Mouse (Mus musculus): ENCODE data around the gene Epha2. TPM values are rescaled to one million over a fixed set of nuclear protein-coding genes. Genes with fewer than 3 reads are reported as not detected.

Epha2 gene
- total RNA-seq, 2 experiments from 2014 or later = 12.0 to 18.1 TPM

GRCm38 (mm10) chr4:141302428-141303401 is 1.7 kb downstream of the Epha2 start:
- DNase-seq (ENCODE audit: low spot score in 2 of 2) = no peak

DNA sequence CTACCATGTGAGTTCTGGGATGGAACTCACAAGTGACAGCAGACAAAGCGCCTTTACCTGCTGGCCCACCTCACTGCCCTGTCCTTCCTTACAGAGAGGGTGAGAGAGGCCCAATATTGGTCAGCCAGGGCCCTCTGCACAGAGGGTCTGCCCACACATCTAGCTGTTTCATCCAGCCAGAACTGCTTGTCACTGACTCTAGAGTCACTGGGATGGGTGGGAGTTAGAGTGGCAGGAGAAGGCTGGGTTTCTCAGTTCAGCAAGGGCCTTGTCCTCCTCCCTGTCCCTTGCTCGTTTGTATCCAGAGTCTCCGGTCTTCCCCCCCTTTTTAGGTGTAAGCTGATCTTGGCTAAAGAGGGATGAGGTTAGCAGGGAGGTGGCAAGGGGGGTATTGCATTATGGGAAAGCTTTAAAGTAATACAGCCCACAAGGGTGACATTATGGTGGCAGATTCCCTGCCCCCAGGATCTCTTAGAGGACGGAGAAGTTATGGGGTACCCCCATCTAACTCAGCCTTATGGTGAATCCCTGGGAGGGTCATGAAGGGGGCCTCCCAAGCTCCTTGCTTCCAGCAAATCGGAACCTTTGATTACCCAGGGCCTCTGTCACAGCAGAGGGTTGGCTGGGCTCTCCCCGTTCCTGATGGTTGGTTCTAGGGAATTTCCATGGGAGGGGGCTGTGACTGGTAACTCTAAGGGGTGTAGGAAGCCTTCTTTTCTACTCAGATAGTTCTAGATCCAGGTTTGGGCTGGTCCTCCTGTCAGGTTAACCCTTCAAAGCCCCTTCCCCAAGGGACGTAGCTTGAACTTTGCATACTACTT is 2.6 kb downstream of the Epha2 start:
- DNase-seq (ENCODE audit: low spot score in 2 of 2) = no peak

GRCm38 (mm10) chr4:141304223-141304611 is 3.2 kb downstream of the Epha2 start:
- DNase-seq (ENCODE audit: low spot score in 2 of 2) = no peak

DNA sequence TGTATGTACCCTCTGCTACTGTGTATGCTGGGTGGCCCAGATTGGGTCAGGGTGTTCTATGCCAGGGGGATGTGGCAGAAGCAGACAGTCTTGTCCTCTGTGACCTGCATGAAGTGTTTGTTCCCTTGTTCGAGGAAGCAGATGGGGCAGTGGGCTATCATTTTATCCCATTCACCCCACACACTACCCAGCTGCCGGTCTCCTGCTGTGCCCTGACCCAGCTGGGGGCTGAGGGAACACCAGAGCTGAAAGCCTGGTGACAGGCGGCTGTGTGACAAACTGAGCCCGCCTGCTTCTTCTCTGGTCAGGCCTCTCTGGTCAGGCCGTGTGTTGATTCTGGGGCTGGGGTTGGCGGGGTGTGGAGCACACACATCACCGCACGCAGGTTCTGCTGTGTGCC is 5.0 kb downstream of the Epha2 start:
- no peak for DNase-seq (ENCODE audit: low spot score in 2 of 2)

DNA sequence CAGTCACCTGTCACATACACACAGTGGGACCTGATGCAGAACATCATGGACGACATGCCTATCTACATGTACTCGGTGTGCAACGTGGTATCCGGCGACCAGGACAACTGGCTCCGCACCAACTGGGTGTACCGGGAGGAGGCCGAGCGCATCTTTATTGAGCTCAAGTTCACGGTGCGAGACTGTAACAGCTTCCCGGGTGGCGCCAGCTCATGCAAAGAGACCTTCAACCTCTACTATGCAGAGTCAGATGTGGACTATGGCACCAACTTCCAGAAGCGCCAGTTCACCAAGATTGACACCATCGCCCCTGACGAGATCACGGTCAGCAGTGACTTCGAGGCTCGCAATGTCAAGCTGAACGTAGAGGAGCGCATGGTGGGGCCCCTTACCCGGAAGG is 7.3 kb downstream of the Epha2 start:
- no peak for DNase-seq (ENCODE audit: low spot score in 2 of 2)

DNA sequence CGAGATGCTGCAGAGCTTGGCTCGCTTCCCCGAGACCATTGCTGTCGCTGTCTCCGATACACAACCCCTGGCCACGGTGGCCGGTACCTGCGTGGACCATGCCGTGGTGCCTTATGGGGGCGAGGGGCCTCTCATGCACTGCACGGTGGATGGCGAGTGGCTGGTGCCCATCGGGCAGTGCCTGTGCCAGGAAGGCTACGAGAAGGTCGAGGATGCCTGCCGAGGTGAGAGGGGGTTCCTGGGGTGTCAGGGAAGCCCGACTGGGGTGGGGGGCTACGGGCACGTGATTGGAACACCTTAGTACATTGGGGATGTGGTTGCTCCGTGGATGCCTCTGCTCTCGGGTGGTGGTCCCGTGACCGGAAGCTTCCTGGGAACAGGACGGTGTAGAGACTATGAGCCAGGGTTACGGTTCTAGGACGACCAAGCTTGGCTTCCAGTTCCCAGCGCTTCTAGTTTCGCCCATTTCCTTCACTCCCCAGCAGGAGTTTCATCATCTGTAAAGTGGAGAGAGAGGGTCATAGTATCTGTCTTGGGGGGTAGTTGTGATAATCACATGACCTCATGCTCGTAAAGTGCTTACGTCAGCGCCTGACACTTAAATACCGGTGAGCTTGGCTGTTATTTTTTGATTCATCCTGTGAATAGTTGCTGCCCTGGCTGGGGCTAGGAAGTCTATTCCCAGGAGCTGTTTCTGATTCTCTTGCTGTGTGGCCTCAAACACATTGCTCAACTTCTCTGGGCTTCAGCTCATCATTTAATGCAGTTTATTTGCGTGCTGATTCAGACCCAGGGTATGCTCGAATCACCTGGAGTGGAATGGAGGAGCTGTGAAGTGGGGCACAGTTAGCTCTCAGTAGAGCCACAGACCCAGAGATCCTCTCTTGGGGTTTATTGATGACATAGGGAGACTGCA is 8.1 kb downstream of the Epha2 start:
- DNase-seq (ENCODE audit: low spot score in 2 of 2) = no peak

- DNase-seq (ENCODE audit: low spot score in 2 of 2) = peak in 1 of 2 experiments; percentile 53
These were observed 8.7 kb downstream of the Epha2 start for GRCm38 (mm10) chr4:141309773-141310145.

GRCm38 (mm10) chr4:141310191-141310606 is 9.2 kb downstream of the Epha2 start:
- peak; percentile 69 to 78 for DNase-seq (ENCODE audit: low spot score in 2 of 2)

DNA sequence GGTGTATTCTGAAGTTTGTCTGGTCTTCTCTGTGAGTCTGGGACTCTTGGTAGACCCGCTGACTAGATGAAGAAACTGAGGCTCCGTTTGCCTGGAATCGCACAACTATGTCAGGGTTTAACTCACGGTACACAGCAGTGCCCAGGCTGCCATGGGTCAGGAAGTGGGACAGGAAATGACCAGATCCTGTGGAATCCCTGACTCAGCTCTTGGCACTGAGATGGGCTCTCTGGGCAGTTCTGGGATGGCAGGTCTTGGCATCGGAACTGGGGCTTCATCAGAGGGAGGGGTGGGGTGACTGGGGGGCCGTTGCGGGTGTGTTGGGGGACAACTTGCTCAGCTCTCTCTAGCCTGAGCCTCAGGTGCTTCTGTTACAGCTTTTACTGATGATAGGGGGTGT is 10.0 kb downstream of the Epha2 start:
- peak; percentile 46 to 67 for DNase-seq (ENCODE audit: low spot score in 2 of 2)

- no peak for DNase-seq (ENCODE audit: low spot score in 2 of 2)
These were observed 10.5 kb downstream of the Epha2 start for GRCm38 (mm10) chr4:141311506-141311905.

- DNase-seq (ENCODE audit: low spot score in 2 of 2) = no peak
These were observed 10.9 kb downstream of the Epha2 start for GRCm38 (mm10) chr4:141311908-141312307.

DNA sequence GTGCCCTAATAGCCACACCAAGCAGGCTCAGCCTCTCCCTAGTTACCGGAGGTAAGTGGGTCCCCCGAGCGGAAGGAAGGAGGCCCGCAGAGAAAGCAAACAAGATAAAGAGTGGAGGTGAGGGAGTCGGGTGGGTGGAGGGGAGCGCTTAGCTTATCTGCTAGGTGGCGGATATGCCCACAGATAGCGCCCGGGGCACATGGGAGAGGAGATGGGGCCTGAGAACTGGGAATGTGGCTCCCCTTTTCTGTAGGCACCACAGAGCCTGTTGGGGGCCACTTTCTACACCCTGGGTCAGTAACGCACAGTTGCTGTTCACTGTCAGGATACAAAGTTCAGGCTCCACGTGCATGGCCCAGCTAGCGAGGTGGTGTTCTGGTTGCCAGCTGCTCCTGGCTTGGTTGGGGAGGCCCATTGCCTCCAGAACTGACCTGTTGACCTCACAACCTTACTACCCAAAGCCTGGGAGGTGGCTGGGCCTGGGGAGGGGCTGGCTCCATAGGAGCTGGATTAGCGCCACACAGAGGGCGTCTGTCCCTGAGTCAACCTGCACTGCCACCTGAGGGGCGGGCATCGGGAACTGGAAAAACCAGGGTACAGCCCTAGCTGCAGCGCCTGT is 11.6 kb downstream of the Epha2 start:
- no peak for DNase-seq (ENCODE audit: low spot score in 2 of 2)

DNA sequence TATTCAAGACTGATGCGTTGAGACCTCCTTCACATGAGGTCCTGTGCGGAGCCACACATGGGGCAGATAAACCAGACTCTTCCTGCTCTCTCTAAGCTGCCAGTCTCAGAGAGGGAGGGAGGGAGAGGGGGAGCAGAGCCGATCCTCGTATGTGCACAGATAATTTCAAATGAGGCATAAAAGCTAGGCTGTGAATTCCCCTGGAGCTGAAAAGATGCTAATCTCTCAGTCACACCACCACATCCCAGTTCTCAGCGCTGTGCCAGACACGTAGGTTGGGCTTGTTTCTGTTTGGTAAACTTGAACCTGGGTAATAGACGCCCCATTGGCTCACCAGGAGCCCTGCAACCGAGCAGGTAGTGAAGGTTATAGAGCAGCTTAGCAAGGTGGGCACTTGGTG is 12.4 kb downstream of the Epha2 start:
- DNase-seq (ENCODE audit: low spot score in 2 of 2) = no peak

DNA sequence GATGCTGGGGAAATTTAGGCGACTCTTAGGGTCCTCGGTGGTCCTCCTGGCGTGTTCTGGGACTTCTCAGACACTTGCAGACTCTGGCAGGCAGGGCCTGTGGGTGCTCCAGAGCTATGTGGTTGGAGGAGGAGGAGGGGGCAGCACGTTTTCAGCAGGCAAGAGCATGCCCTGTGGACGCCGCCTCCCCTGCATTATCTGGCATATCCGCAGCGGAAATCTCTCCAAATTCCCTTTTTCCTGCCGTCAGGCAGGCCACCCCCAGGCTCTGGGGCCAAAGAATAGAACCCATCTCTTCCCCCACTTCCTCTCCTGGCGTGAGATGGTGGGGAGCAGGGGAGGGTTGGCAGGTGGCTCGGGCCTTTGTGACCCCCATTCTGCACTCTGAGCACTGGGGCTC is 12.9 kb downstream of the Epha2 start:
- no peak for DNase-seq (ENCODE audit: low spot score in 2 of 2)

- no peak for DNase-seq (ENCODE audit: low spot score in 2 of 2)
These were observed 13.7 kb downstream of the Epha2 start for GRCm38 (mm10) chr4:141314745-141315144.

DNA sequence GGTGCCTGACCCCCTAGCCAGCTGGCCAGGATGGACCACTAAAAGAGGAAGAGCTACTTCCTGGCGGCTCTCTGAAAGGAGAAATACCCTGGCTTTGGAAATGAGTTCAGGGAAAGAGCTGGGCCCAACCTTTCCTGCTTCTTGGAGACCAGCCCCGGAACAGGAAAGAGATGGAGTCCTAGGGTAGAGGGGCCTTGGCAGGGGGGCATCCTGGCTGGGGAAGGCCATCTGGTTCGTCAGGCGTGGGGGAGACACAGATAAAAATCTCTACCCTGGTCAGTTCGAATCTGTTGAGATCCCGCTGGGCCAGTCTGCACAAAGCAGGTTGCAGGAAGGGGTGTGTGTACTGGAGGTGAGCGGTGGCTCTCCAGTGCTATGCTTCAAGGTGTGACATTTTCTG is 15.0 kb downstream of the Epha2 start:
- no peak for DNase-seq (ENCODE audit: low spot score in 2 of 2)

GRCm38 (mm10) chr4:141316498-141317180 is 15.6 kb downstream of the Epha2 start:
- DNase-seq (ENCODE audit: low spot score in 2 of 2) = no peak

DNA sequence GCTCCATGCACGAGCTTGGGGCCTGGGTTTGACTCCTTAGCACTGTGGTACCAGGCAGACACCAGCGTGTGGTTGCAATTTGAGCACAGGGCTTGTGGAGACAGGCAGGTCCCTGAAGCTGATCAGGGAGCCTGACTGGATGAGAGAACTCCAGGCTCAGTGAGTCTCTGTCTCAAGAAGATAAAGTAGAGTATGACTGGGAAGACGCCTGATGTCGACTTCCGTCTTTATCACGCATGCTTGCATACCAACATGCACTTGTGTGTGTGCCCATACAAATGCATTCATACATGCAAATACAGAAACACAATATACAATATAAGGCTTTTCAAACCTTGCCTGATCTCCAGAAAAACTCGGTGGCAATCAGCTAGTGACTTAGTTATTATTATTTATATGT is 16.9 kb downstream of the Epha2 start:
- no peak for DNase-seq (ENCODE audit: low spot score in 2 of 2)

DNA sequence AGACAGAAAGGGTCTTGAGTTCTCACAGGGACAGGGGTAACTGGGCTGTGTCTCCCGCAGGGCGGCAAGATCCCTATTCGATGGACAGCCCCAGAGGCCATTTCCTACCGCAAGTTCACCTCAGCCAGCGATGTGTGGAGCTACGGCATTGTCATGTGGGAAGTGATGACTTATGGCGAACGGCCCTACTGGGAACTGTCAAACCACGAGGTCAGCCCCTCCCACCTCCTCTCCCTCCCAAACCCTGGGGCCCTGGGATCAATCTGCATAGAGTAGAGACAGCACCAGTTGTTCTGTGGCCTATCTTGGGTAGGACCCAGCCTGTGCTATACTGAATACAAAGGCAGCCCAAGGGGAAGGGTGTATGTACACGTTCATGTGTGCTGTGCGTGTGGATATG is 21.5 kb downstream of the Epha2 start:
- DNase-seq (ENCODE audit: low spot score in 2 of 2) = no peak

GRCm38 (mm10) chr4:141324771-141325191 is 23.7 kb downstream of the Epha2 start:
- no peak for DNase-seq (ENCODE audit: low spot score in 2 of 2)

All from adrenal gland, adult 18-20 months (tissue).